Mouse (Mus musculus) forelimb bud, embryonic 11.5 days (tissue): ENCODE measurements around the gene Psme4.
A peak's percentile ranks its signal among the peaks of the same experiment; 100 is the strongest.
"Not testable (repeated sequence)": the region's sequence is repeated elsewhere in the genome, so short reads cannot be mapped to it uniquely, and the experiment has no call there.

Experiments
- DNase-seq: peaks from one replicate; pipeline ENCODE4 v3.0.0-alpha.2; 2012; ENCODE audit warnings: low read depth, low spot score

Psme4 gene

DNA sequence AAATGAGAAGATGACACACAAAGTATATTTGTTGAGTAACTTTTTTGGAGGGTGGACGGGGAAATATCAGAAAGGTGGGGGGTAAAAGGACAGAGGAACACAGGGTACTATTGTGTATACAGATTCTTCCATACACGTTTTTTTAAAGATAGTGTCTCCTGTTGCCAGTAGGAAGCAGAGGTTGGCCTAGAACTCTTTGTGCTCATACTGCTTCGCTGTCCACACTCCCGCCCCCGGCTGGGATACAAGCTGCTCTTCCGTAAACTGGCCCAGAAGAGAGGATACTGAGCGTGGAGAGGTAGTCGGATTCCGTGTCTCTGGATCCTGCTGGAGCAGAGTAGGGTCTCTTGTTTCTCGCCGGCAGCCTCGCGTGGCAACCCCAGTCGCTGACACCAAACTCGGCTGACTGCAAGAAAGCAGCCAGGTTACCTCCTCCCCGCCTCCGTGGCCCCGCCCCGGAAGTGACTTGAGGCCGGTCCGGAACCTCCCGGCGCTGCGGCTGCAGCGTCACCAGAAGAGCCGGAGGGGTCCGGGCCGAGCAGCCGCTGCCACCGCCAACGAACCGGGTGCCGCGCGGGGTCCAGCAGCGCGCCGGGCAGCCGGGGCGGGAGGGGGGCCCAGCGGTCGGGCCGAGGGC lies at the start of gene Psme4:
Gene Psme4, plus strand, starts transcription at position 460 of the 637 bp plus-strand sequence.
- peak; percentile 92 for DNase-seq

DNA sequence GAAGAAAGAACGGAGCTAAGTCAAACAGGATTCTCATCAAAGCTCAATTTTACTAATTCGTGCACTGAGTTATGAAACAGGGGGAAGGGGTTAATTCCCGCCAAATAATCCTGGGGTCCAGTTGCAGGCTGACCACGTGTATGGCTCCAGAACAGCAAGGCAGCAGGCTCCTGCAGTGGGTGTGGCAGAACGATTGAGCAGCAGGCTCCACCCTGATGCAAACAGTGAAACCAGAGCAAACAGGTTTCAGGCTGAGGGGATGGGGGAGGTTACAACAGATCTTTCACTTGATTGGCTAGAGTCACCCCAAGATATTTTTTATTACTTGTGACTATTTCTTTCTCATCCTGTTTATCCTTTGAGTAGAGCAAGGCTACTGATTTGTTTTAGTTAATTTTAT lies 48.1 kb upstream of the Psme4 start:
- DNase-seq = no peak

DNA sequence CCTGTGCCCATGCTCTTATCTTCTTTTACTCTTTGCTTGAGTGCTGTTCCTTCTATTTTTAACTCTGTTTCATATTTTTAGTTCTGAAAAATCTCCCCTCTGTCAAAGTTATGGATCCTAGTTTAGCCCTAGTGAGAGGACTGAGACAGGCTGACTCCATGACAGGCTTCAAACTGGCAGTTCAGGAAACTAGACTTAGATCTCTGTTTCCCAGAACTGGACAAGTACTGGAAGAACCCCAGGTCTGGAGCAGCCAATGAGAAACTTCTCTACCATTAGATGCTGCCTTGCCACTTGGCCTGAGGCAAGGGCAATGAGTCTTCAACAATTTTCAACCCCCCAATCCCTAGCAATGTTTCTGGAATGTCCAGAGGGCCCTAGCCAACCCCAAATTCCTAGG lies 40.8 kb upstream of the Psme4 start:
- no peak for DNase-seq

DNA sequence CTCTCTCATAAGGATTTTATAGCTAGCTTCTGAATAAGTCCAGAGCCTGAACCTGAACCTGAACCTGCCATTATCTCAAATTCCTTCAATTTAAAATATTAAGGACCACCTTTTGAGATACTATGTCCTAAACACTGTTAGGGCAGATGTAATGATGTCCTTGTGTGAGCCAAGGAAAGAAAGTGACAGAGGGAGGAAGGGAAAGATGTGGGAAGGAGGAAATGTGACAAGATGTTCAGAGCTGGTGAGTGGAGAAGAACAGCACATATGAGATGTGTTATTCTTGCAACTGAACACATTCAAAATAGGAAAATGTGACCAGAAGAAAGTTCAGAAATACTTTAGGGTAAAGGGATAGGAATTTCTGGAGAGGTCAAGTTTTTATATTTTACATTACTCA lies 38.1 kb upstream of the Psme4 start:
- no peak for DNase-seq

DNA sequence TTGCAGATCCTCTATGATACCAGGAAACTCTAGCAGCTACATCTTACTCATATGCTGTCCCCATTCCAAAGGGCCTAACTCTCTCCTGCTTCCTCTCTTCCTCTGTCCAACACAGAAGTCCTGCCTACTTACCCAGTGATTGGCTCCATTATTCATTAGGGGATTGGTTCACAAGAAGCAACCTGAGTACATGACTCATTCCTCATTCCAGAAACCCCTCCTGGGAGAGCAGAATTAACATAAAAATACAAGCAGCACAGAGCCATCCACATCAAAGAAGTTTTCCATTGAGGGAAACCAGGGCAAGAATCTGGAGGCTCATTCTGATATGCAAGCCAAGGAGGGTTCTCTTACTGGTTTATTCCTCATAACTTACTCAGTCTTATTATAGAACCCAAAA lies 27.5 kb upstream of the Psme4 start:
- DNase-seq = no peak

DNA sequence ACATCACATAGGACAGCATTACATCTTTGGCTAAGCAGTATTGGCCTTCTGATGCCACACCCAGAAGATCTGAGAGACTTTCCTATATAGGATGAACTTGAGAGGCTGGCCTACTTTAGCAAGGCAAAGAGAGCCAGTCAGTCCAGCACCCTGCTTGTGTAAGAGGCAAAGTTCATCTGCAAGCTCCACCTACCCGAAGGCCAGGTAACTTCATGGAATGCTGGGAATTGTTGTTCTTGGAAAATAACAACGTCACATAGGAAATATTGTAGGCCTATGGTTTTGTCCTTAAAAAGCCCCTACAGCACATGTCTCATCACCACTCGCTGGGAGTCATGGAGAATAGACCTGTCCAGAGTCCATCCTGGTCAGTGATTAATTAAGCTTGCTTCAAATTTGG lies 22.6 kb upstream of the Psme4 start:
- no peak for DNase-seq

DNA sequence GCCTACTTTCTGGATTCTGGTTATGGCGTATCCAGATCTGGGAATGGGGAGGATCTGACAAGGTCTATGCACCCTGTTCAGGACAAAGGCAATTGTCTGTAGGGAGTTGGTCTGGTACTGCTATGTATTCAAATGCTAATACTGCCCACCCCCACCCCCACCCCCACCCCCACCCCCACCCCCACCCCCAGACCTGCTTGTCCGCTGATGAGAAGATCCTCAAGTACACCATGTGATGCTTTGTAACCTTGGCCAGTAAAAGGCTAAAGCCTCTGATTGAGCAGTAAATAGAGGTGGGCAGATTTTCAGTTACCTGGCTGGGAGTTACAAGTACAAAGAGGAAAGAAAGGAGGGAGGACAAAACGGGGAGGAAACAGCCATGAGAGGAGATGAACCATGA lies 21.9 kb upstream of the Psme4 start:
- DNase-seq = no peak

DNA sequence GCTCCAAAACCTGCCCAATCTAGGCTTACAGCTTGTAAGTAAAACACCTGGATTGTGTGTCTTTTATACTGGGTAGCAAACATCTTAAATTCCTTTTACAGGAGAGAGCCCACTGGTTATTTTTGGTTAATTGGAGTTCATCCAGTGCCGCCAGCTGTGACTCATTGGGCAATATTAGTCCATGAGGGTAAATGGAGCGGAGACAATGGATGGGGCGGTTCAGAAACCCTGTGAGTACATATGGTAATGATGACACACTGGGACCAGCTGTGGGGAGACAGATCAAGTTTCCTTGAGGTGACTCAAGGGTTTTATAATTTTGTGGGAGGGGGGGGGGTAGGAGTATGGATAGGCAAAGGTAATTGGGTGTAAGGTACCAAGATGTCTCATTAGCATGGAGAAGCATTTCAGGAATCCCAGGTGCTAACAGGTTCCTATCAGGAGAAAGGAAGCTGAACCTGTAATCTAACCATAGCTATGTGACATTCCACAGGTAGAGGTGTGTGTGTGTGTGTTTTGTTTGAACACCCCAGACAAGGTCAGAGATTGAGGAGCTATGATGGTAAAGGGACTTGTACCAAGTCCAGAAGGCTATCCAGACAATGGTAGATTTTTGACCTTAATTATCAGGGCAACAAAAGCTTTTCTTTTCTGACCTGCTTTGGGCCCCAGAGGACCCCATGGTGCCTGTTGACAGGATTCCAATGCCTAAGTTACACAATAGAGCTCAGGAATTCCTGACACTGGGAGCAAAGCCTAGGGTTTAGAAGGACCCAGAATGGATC lies 21.3 kb upstream of the Psme4 start:
- no peak for DNase-seq

DNA sequence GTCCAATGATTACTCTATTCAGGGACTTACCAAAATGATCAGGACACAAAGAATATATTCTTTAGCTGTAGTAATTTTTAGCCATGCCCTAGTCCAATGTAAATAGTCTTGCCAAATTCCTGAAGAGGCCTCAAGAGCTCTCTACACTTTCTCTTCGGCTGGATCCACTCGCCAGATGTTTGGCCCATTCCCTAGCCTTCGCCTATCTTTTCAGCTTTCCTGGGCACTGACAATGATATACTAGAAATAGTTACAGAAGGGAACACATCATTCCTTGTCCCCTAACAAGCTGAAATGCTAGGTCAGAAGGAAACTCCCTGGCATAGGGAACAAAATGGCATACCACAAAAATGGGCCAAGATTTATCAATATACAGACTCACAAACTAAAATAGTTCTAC lies 18.6 kb upstream of the Psme4 start:
- DNase-seq = no peak

DNA sequence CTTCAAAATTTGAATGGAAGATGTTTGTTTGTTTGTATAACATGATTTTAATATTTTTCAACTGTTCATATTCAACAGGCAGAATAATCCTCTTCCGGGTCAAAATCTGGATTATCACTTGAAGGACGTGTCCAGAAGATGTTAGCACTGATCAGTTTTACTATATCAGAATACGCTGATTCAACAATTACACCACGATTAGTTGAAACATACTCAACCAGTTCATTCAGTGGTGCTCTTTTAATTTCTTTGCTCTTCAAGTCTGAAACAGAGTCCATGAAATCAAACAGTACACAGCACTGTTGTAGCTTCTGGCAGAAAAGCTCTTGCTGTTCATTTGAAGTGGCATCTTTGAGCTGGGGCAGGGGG lies 17.1 kb upstream of the Psme4 start:
- DNase-seq = not testable (repeated sequence)

DNA sequence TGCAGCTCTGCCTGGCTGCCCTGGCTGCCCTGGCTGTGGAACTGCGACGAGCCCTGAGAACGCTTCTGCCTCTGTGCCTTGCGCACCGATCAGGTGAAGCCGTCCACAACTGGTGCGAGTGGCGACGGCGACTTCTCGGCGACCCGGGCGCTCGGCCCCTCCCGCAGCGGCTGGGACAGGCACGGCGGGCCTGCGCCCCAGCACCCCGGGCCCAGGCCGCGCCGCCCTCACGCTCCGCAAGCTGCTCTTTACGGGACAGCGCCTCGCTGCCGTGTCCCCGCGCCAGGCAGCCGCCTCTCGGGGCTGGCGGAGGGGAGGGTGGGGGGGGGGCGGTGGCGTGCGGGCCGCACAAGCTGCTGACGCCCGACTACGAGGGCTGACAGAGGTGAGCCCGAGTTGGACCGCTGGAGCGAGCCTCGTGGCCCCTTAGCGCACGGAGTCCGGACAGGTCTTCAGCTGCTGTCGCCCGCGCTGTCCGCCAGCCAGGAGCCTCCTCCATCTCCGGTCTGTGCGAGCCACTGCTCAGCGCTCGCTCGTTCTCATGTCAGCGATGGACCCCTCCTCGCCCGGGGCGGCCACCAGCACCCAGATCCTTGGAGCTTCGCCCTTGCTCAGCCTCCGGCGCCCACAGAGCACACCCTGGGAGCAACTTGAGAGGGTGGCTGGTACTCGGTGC lies 16.5 kb upstream of the Psme4 start:
- no peak for DNase-seq

DNA sequence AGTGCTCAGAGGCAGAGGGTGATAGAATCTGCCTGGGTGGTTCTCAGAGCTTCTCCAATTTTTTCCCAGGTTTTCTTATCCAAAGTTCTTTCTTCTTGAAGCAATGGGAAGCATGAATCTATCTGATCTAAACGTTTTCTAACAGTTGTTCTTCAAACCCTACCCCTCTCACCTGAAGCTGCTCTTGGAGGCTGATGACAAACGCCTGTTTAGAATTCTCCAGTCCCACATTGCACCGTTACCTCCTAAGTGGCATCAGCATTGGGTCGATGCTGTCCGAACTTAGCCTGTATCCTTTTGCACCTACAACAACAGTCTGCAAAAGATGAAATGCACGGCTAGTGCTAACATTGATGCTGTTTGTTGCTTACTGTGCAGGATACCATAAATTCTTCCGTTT lies 10.1 kb upstream of the Psme4 start:
- no peak for DNase-seq

DNA sequence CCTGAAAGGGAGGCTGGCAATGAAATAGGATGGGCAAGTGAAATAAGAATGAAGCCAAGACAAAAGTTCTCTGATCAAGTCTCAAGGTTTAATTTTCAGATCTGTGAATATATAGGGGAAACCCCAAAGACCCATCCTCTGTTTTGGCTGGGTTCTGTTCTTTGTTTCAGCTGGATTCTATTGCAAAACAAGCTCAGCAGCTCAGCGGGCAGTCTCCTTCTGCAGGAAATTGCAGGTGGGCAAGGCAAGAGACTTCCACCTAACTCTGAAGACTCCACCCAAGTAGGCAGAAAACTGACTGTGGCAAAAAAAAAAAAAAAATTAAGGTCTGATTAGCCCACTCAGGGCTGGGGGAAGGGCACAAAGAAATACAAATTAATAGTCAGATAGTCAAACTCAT lies 9.6 kb upstream of the Psme4 start:
- DNase-seq = no peak

DNA sequence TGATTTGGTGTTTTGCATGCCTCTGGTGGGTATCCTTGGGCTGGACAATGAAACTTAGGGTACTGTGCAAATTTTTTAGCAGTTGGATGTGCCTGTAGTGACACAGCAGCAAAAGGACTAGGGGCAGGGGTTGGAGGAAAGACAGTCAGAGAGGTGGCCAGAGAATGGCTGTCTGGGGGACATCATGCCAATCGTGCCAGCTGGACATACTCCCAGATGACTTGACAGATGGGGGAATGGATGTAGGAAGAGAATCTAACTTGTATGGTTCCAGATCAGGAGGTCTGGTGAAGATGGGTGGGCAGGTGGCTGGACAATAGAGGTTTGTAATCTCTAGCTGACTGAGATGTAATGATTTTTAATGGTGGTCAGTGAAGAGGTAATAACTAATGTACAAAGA lies 6.5 kb upstream of the Psme4 start:
- DNase-seq = no peak

DNA sequence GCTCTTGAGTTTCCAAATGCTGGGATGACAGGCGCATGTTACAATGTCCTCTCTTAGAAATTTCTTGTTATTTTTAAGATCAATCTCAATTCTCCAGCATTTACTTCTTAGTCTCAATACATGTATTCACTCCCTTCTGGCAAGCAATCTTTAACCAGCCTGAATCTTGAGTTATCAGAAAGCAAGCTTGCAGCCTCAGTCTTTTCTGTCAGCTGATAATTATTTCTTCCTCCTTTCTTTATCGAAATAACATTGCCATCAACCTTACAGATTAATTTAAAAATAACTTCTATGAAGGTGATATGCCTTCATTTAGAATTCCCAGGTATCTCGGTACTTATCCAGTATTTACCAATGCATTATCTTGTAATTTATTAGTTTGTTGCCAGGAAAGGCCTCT lies 709 bp upstream of the Psme4 start:
- DNase-seq = no peak

DNA sequence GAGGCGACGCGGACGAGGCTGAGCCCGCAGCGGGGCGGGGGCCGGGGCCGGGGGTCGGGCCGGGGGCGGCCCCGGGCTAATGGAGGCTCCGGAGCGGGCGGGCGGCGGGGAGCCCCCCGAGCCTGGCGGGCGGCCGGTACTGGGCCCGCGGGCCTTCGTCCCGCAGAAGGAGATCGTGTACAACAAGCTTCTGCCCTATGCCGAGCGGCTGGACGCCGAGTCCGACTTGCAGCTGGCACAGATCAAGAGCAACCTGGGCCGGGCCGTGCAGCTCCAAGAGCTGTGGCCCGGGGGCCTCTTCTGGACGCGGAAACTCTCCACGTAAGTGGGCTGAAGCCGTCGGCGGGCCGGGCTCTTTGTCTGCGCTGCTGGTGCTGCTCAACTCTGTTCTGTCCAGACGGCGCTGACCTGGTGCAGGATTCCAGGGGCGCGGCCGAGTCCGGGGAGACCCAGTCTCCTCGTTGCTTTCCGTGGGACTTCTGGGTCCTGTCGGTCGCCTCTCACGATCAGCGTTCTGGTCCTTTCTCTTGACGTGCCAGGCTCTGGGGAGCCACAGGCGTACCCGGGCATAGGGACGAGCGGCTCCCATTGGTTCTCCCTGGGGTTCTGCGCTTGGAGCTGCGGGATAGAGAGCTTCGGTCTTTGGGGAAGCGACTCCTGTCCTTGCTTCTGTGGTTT lies 517 bp downstream of the Psme4 start:
- peak; percentile 53 for DNase-seq

DNA sequence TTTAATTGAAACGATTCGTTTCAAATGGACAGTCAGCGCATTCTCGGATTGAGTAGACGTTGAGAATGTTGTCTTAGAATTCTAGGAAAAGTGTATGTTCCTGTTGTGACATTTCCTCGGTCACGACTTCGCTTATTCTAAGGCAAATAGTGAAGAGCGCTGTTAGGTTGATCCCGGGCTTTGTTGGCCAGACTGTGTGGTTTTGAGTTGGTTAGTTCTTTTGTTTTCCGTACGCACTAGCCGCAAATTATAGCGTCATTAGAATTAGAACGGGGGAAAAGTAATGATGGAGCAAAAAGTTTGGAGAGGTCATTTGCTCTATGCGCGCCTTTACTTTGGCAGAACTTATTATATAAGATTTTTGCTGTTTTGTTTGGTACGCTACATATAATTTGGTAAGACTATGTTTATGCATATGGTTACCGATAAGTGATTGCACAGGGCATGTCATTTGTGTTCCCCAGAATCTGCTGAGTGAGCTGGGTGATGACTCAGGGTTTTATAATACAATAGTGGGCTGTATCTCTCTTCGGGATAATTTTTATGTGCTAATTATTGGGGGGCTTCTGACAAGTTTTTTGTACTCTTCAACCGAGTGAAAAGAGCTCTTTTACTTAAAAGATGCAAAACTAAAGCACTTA lies 1.4 kb downstream of the Psme4 start:
- no peak for DNase-seq

DNA sequence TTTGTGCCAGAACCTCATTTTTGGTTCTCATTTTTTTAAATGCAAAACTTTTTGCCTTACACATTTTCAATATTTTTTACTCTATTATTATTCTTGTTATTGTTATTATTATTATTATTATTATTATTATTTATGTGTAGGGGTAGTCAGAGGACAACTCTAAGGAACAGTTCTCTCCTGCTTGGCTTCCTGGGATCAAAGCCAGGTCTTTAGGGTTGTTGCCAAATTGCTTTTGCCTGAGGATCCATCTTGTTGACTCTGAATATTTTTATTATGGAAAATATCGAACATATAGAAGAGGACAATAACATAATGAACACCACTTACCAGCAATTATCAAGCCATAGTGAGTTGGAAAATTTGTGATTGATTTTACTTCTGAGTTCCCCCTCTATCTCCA lies 3.1 kb downstream of the Psme4 start:
- no peak for DNase-seq

DNA sequence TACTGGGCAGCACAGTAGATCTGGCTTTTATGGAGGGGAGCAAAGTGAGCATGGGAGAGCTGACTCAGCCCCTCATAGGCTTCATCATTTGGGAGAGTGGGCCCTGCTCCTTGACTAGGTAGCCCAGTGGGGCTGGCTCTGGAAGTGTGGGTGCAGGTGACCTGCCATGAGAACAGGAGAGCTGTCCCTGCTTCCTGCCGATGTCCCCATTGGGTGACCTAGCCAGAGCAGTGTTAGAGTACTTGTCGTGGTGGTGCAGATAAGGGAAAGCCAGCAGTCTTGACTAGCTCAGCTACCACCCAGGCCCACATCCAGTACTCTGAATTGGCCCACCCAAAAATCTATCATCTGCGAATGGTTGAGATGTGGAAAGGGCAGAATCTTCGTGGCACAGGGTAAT lies 6.0 kb downstream of the Psme4 start:
- DNase-seq = no peak

DNA sequence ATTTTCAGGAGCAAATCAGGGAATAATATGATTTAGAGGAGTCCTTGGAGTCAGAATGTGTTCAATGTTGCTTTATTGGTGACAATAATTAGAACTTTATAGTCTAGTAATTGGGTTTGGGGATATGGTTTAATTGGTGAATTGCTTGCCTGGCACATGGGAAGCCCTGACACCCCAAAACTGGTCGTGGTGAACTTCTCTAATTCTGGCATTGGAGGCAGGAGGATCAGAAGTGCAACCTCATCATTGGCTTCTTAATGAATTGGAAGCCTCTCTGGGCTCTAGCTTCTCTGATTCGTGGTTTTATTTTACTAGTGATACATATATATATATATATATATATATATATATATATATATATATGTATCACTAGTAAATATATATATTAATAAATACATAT lies 9.4 kb downstream of the Psme4 start:
- DNase-seq = no peak

DNA sequence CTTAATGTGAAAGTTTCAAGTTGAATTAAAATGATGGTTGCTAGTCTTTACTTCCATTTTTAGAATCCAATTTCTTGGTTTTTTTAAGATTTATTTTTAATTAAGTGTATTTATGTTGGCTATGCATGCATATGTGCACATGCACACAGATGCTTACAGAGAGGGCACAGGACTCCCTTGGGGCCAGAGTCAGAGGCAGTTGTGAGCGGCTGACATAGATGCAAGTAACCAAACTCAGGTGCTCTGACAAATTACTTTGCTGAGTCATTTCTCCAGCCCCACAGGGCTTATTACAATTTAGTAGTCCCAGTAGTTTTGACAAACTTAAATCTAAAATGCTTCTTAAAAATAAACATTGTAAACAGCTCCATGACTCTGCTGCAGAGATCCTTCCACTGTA lies 10.1 kb downstream of the Psme4 start:
- DNase-seq = no peak

DNA sequence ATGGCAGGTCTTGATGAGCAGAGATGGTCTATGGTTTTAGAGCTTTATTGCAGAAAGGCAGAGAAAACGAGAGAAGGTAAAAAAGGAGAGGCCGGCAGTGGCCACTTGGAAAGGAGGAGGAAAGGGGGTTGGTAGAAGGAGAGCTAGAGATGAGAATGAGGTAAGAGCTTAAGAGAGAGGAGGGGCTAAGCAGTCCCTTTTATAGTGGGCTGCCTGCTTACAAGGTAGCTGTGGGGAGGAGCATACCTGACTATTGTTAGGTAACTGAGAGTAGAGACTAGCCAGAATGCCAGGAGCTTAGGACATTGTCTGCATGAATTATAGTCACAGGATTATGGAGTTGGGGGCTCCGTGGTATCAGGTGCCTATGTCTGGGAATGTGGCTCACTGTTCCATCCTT lies 14.0 kb downstream of the Psme4 start:
- no peak for DNase-seq
